Mouse (Mus musculus) hindbrain, embryonic 14.5 days (tissue): ENCODE results near the gene Slc25a10. TPM values are rescaled to one million over a fixed set of nuclear protein-coding genes. Genes with fewer than 3 reads are reported as not detected.

ENCODE experiments used
- ATAC-seq: fragments of 200-750 bp; cut with Nextera tagmentation; 2 replicates; pipeline ENCODE4 v1.8.0; 2017; ENCODE audit warnings: moderate number of reproducible peaks, mild to moderate bottlenecking, moderate TSS enrichment, moderate library complexity; ENCODE audit not compliant: low FRiP score
- DNase-seq: peaks from one replicate; pipeline ENCODE4 v3.0.0-alpha.2; 2015; ENCODE audit warnings: low spot score
- H3K27ac ChIP-seq: fragments of 300-500 bp; sonication (generic); 2 replicates; pipeline ENCODE4 v1.5.1; 2014; ENCODE audit warnings: mild to moderate bottlenecking, moderate library complexity
- H3K27me3 ChIP-seq: fragments of 300-500 bp; sonication (generic); 2 replicates; pipeline ENCODE4 v1.6.1; 2014; ENCODE audit warnings: mild to moderate bottlenecking, low read length, mixed read lengths; ENCODE audit not compliant: control insufficient read depth, insufficient read depth
- H3K36me3 ChIP-seq: fragments of 300-500 bp; sonication (generic); replicated peaks from 2 replicates; pipeline ENCODE4 v1.6.1; 2014; ENCODE audit not compliant: control insufficient read depth, insufficient read depth
- H3K4me1 ChIP-seq: fragments of 300-500 bp; sonication (generic); replicated peaks from 2 replicates; pipeline ENCODE4 v1.6.1; 2014; ENCODE audit warnings: antibody characterized with exemption, low read length, mixed read lengths; ENCODE audit not compliant: control insufficient read depth, insufficient read depth
- H3K4me2 ChIP-seq: fragments of 300-500 bp; sonication (generic); replicated peaks from 2 replicates; pipeline ENCODE4 v1.6.1; 2014; ENCODE audit warnings: mild to moderate bottlenecking, moderate library complexity
- H3K4me3 ChIP-seq: fragments of 300-500 bp; sonication (generic); replicated peaks from 2 replicates; pipeline ENCODE4 v1.5.1; 2014; ENCODE audit warnings: mild to moderate bottlenecking, low read length
- H3K9ac ChIP-seq: fragments of 300-500 bp; sonication (generic); 2 replicates; pipeline ENCODE4 v1.6.1; 2014
- H3K9me3 ChIP-seq: fragments of 300-500 bp; sonication (generic); 2 replicates; pipeline ENCODE4 v1.6.1; 2016; ENCODE audit warnings: low read length; ENCODE audit not compliant: control insufficient read depth
- WGBS: fragments of 180-500 bp; shearing (Covaris S2); extraction: QIAGEN DNeasy Blood & Tissue Kit; methylation state at CpG from one replicate; pipeline ENCODE4 v1.1.7; 2014; 5-methylcytosine and 5-hydroxymethylcytosine counted together
- polyA plus RNA-seq: library from polyadenylated mRNA; unstranded; fragments of >200 nt; fragmentation: Nextera tagmentation; extraction: Ambion mirVana; gene quantifications from 2 replicates; pipeline ENCODE4 v1.2.1, GENCODE M21; 2014

Slc25a10 gene
- polyA plus RNA-seq, 1 experiment from 2014 or later, result 29.8 TPM

DNA sequence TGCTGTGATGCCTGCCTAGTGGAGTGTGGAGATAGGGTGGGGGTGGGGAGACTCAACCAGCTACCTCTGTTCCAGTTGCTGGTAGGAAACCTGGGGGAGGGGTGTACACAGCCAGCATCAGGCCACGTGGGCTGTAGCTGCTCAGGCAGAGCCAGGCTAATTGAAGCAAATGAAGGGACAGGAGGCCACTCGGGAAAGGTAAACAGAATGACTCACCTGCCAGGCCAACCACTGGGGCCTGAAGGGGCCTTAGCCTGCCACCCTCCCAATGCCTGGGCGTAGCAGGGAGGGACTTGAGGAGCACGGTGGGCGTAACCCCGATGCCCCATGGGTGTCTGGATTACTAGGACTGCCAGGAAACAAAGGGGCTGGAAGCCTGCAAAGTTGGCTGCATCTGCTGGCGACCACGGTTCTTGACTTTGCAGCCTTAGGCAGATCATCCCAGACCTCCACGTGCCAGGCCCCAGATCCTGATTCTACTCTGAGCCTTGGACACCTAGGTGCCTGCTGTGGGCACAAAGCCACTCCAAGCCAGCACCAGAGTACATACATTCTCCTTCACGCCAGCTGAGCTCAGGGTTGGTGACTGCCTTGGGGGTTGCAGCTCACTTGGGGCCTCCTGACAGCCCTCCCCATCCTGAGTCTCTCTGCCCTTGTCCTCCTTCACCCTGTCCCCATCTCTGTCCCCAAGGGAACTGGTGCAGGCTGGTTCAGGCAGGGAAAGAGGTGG, 47.8 kb downstream of the Slc25a10 start:
- Histone ChIP-seq H3K27ac (peak overlapping the region; percentile 78), H3K4me2 (peak overlapping the region; percentile 15), H3K9ac (peak overlapping the region; percentile 44), H3K9me3 (no peaks in the 10 kb centered on the region), H3K36me3 (peaks cover 32% of the 10 kb centered on the region), H3K27me3 (0 out of 2 replicates have a peak, but pooled peaks cover 3% of the 10 kb centered on the region), H3K4me3 (no peak overlapping the region), H3K4me1 (peaks cover 20% of the 10 kb centered on the region)
- DNase-seq (no peak), ATAC-seq (peak; percentile 53)
- 18% methylated on average over 10 of the region's 10 CpGs for WGBS

DNA sequence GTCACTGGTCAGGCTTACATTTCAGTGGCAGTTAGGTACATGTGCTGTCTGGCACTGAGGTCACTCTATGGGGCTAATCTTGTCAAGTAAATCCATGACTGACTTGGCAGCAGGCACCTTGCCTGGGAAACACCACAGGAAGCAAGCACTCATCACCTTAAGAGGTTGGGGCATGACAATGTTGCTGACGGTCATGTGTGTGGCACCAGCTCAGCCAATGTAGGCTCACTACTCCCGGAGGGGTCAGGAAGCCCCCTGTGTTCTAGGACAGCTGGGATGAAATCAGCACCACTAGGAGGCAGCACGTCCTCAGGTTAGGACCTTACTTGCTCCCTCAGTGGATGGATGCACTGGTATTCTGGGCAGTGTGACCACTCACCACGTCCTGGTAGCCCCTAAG, 50.3 kb downstream of the Slc25a10 start:
- WGBS, result 33% methylated on average over 4 of the region's 4 CpGs

GRCm38 (mm10) chr11:120542376-120542775, 50.7 kb downstream of the Slc25a10 start:
- no peak overlapping the region for H3K4me2 ChIP-seq
- H3K4me1 ChIP-seq, result peaks cover 20% of the 10 kb centered on the region
- no peaks in the 10 kb centered on the region for H3K9me3 ChIP-seq
- H3K27ac ChIP-seq, result no peak overlapping the region
- H3K9ac ChIP-seq, result no peak overlapping the region
- ATAC-seq (no peak), DNase-seq (no peak)
- 89% methylated on average over 6 of the region's 6 CpGs for WGBS
- H3K27me3 ChIP-seq, result no peaks in the 10 kb centered on the region
- H3K4me3 ChIP-seq, result no peak overlapping the region
- H3K36me3 ChIP-seq, result peaks cover 35% of the 10 kb centered on the region

More for the DNA sequence above, 50.3 kb downstream of the Slc25a10 start:
- H3K27me3 ChIP-seq, result no peaks in the 10 kb centered on the region
- no peak overlapping the region for H3K9ac ChIP-seq
- no peaks in the 10 kb centered on the region for H3K9me3 ChIP-seq
- no peak for ATAC-seq
- H3K27ac ChIP-seq, result no peak overlapping the region
- H3K4me1 ChIP-seq, result peaks cover 20% of the 10 kb centered on the region
- H3K36me3 ChIP-seq, result peaks cover 35% of the 10 kb centered on the region
- no peak for DNase-seq
- no peak overlapping the region for H3K4me2 ChIP-seq
- H3K4me3 ChIP-seq, result no peak overlapping the region

DNA sequence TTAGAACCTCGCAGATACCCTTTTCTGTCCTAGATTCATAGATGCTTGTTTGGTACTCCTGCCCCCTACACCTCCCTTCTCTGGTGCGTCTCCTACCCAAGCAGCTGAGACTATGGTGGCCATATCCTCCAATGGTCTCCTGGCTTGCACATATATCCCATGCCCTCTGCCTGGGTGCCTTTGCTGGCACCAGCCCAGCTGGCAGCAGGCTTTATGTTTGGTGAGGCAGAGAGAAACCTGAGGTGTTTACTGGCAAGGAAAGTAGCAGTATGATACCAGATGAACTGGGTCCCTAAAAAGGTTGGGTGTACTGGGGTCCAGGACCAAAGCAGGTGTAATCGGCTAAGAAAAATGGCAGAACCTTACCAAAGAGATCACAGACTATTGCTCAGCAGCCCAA, 54.3 kb downstream of the Slc25a10 start:
- Histone ChIP-seq H3K4me1 (peaks cover 15% of the 10 kb centered on the region), H3K27me3 (no peaks in the 10 kb centered on the region), H3K9me3 (no peaks in the 10 kb centered on the region), H3K9ac (no peak overlapping the region), H3K4me3 (no peak overlapping the region), H3K36me3 (peaks cover 35% of the 10 kb centered on the region), H3K4me2 (no peak overlapping the region), H3K27ac (no peak overlapping the region)
- DNase-seq (no peak), ATAC-seq (no peak)
- 96% methylated on average over 3 of the region's 3 CpGs for WGBS

DNA sequence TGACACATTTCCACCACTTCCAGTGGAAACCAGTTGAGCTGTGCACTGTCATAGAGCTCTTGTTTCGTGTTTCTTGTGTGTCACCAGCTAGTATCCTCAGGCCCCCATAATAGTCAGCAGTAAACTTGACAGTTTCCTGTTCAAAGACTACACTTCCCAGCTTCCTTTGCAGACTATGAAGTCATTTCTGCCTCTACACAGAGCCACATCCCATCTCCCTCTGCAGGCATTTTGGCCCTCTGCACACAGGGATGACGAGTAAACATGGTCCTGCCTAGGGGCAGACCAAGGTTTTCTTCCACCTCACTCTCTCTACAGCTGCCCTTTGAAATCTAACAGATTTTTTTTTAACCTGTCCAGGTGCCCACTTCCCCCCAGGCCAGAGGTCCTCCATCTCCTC, 55.8 kb downstream of the Slc25a10 start:
- H3K4me1 ChIP-seq, result peaks cover 15% of the 10 kb centered on the region
- no peak overlapping the region for H3K9ac ChIP-seq
- no peaks in the 10 kb centered on the region for H3K27me3 ChIP-seq
- no peaks in the 10 kb centered on the region for H3K9me3 ChIP-seq
- DNase-seq (no peak), ATAC-seq (no peak)
- no peak overlapping the region for H3K4me3 ChIP-seq
- peaks cover 24% of the 10 kb centered on the region for H3K36me3 ChIP-seq
- 67% methylated on average over 2 of the region's 2 CpGs for WGBS
- H3K27ac ChIP-seq, result no peak overlapping the region
- no peak overlapping the region for H3K4me2 ChIP-seq

DNA sequence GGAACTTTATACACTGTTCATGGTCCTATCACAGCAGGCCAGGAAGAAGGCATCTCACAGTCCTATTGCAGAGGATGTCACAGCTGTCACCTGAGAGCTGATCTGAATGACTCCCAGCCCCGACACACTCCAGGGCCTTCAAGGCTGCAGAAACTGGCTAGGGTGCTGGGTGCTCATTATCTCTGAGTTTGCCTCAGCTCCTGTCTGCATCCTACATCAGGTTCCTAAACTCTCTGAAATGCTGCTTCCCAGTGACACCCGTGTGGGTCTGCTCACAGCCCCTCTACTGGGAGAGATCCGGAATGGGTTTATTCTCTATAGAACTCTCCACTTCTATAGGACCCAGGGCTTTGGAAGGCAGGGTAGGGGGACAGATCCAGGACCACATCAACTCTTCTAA, 56.6 kb downstream of the Slc25a10 start:
- Histone ChIP-seq H3K4me1 (peaks cover 15% of the 10 kb centered on the region), H3K27ac (no peak overlapping the region), H3K4me2 (peak overlapping the region; percentile 77), H3K4me3 (peak overlapping the region; percentile 96), H3K9me3 (no peaks in the 10 kb centered on the region), H3K27me3 (no peaks in the 10 kb centered on the region), H3K9ac (peak overlapping the region; percentile 98), H3K36me3 (peaks cover 16% of the 10 kb centered on the region)
- DNase-seq (no peak), ATAC-seq (no peak)
- 82% methylated on average over 3 of the region's 3 CpGs for WGBS

DNA sequence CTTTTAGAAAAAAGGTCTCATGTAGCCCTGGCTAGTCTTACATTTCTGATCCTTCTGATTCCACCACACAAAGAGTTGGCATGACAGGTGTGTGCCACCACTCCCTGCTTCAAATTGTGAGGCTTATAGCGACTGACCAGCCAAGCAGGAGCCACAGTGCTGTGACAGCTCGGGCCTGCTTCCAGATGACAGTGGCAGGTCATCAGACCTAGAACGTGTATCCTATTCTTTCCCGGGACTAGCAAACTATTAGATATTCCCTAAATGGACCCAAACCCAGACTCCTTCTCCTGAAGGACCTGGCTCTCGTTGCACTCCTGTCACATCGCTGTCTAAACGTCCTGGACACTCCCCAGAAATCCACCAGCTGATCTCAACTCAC, 57.1 kb downstream of the Slc25a10 start:
- H3K4me2 ChIP-seq, result peak overlapping the region; percentile 77
- WGBS, result 36% methylated on average over 7 of the region's 7 CpGs
- no peaks in the 10 kb centered on the region for H3K9me3 ChIP-seq
- peaks cover 10% of the 10 kb centered on the region for H3K36me3 ChIP-seq
- ATAC-seq, result no peak
- DNase-seq, result no peak
- H3K9ac ChIP-seq, result peak overlapping the region; percentile 98
- peak overlapping the region; percentile 86 for H3K27ac ChIP-seq
- H3K27me3 ChIP-seq, result no peaks in the 10 kb centered on the region
- H3K4me3 ChIP-seq, result peak overlapping the region; percentile 96
- H3K4me1 ChIP-seq, result peaks cover 15% of the 10 kb centered on the region

Other genes with a start within 250 kb of the Slc25a10 start
- 4,053 and 4,080 TPM in 2 replicates for gene Actg1, start 143.3 kb upstream of the Slc25a10 start, polyA plus RNA-seq
- gene Fscn2, start 130.3 kb upstream of the Slc25a10 start, polyA plus RNA-seq, result 1.6 and 2.2 TPM in 2 replicates
- gene Faap100, start 113.1 kb upstream of the Slc25a10 start, polyA plus RNA-seq, result 85.6 and 90.1 TPM in 2 replicates
- 37.4 and 39.3 TPM in 2 replicates for gene Nploc4, start 54.1 kb upstream of the Slc25a10 start, polyA plus RNA-seq
- not detected in 2 replicates for gene Tspan10, start 49.2 kb upstream of the Slc25a10 start, polyA plus RNA-seq
- gene Pde6g, start 38.3 kb upstream of the Slc25a10 start, polyA plus RNA-seq, result 0.40 TPM in 2 replicates
- gene Oxld1, start 33.8 kb upstream of the Slc25a10 start, polyA plus RNA-seq, result 11.4 and 12.4 TPM in 2 replicates
- 19.9 and 20.8 TPM in 2 replicates for gene Ccdc137, start 33.7 kb upstream of the Slc25a10 start, polyA plus RNA-seq
- 56.1 and 56.3 TPM in 2 replicates for gene Arl16, start 24.2 kb upstream of the Slc25a10 start, polyA plus RNA-seq
- 131 and 132 TPM in 2 replicates for gene Mrpl12, start 7.2 kb upstream of the Slc25a10 start, polyA plus RNA-seq
- gene Gcgr, start 38.9 kb downstream of the Slc25a10 start, polyA plus RNA-seq, result 0.27 and 0.32 TPM in 2 replicates
- gene Mcrip1, start 57.9 kb downstream of the Slc25a10 start, polyA plus RNA-seq, result 248 and 261 TPM in 2 replicates
- 0.29 TPM in 1 of 2 replicates, not detected in the other for gene Ppp1r27, start 59.3 kb downstream of the Slc25a10 start, polyA plus RNA-seq
- gene P4hb, start 81.4 kb downstream of the Slc25a10 start, polyA plus RNA-seq, result 295 and 326 TPM in 2 replicates
- 435 and 490 TPM in 2 replicates for gene Arhgdia, start 89.8 kb downstream of the Slc25a10 start, polyA plus RNA-seq
- 237 and 252 TPM in 2 replicates for gene Alyref, start 106.5 kb downstream of the Slc25a10 start, polyA plus RNA-seq
- 227 and 229 TPM in 2 replicates for gene Anapc11, start 106.6 kb downstream of the Slc25a10 start, polyA plus RNA-seq
- gene Npb, start 116.6 kb downstream of the Slc25a10 start, polyA plus RNA-seq, result 0.83 and 1.5 TPM in 2 replicates
- 173 and 181 TPM in 2 replicates for gene Pcyt2, start 126.1 kb downstream of the Slc25a10 start, polyA plus RNA-seq
- gene Sirt7, start 133.4 kb downstream of the Slc25a10 start, polyA plus RNA-seq, result 35.5 and 37.0 TPM in 2 replicates
- 35.4 and 37.8 TPM in 2 replicates for gene Mafg, start 141.8 kb downstream of the Slc25a10 start, polyA plus RNA-seq
- 16.8 and 17.9 TPM in 2 replicates for gene Pycr1, start 151.9 kb downstream of the Slc25a10 start, polyA plus RNA-seq
- gene Myadml2, start 156.3 kb downstream of the Slc25a10 start, polyA plus RNA-seq, result 1.1 and 1.4 TPM in 2 replicates
- 2.2 and 3.5 TPM in 2 replicates for gene Notum, start 169.3 kb downstream of the Slc25a10 start, polyA plus RNA-seq
- gene Aspscr1, start 181.1 kb downstream of the Slc25a10 start, polyA plus RNA-seq, result 123 and 136 TPM in 2 replicates
- 95.7 and 106 TPM in 2 replicates for gene Cenpx, start 221.9 kb downstream of the Slc25a10 start, polyA plus RNA-seq
- gene Lrrc45, start 222.1 kb downstream of the Slc25a10 start, polyA plus RNA-seq, result 52.7 and 56.5 TPM in 2 replicates
- 124 and 134 TPM in 2 replicates for gene Rac3, start 229.6 kb downstream of the Slc25a10 start, polyA plus RNA-seq
- gene Dcxr, start 235.4 kb downstream of the Slc25a10 start, polyA plus RNA-seq, result 9.0 and 13.7 TPM in 2 replicates
- gene Cbr2, start 240.3 kb downstream of the Slc25a10 start, polyA plus RNA-seq, result 0.64 and 0.90 TPM in 2 replicates